Mouse (Mus musculus): ENCODE measurements around the gene Arhgap29.

Arhgap29 gene

GRCm38 (mm10) chr3:121952041-121952591 is at the start of gene Arhgap29:
Gene Arhgap29, plus strand, starts transcription at chr3:121952541.
- in situ Hi-C loops (cut with MboI), result no loop called here

- in situ Hi-C loops (cut with MboI), result no loop called here
These were observed 49.6 kb upstream of the Arhgap29 start for GRCm38 (mm10) chr3:121902729-121903128.

GRCm38 (mm10) chr3:121903286-121903685 is 49.1 kb upstream of the Arhgap29 start:
- in situ Hi-C loops (cut with MboI), result no loop called here

- in situ Hi-C loops (cut with MboI), result no loop called here
These were observed 48.6 kb upstream of the Arhgap29 start for GRCm38 (mm10) chr3:121903695-121904094.

- in situ Hi-C loops (cut with MboI), result no loop called here
These were observed 47.9 kb upstream of the Arhgap29 start for GRCm38 (mm10) chr3:121904476-121904875.

- in situ Hi-C loops (cut with MboI), result no loop called here
These were observed 45.7 kb upstream of the Arhgap29 start for GRCm38 (mm10) chr3:121906623-121907022.

- in situ Hi-C loops (cut with MboI), result no loop called here
These were observed 43.2 kb upstream of the Arhgap29 start for GRCm38 (mm10) chr3:121909155-121909554.

GRCm38 (mm10) chr3:121913476-121913875 is 38.9 kb upstream of the Arhgap29 start:
- in situ Hi-C loops (cut with MboI), result no loop called here

- in situ Hi-C loops (cut with MboI), result no loop called here
These were observed 37.7 kb upstream of the Arhgap29 start for GRCm38 (mm10) chr3:121914459-121915185.

GRCm38 (mm10) chr3:121915191-121915590 is 37.1 kb upstream of the Arhgap29 start:
- in situ Hi-C loops (cut with MboI), result no loop called here

GRCm38 (mm10) chr3:121916802-121917532 is 35.4 kb upstream of the Arhgap29 start:
- in situ Hi-C loops (cut with MboI), result no loop called here

GRCm38 (mm10) chr3:121917658-121918057 is 34.7 kb upstream of the Arhgap29 start:
- in situ Hi-C loops (cut with MboI), result no loop called here

- in situ Hi-C loops (cut with MboI), result no loop called here
These were observed 32.4 kb upstream of the Arhgap29 start for GRCm38 (mm10) chr3:121919961-121920360.

- in situ Hi-C loops (cut with MboI), result no loop called here
These were observed 31.6 kb upstream of the Arhgap29 start for GRCm38 (mm10) chr3:121920769-121921168.

- in situ Hi-C loops (cut with MboI), result no loop called here
These were observed 27.4 kb upstream of the Arhgap29 start for GRCm38 (mm10) chr3:121924768-121925486.

GRCm38 (mm10) chr3:121927601-121928000 is 24.7 kb upstream of the Arhgap29 start:
- in situ Hi-C loops (cut with MboI), result no loop called here

- in situ Hi-C loops (cut with MboI), result no loop called here
These were observed 19.5 kb upstream of the Arhgap29 start for GRCm38 (mm10) chr3:121932815-121933214.

- in situ Hi-C loops (cut with MboI), result no loop called here
These were observed 16.1 kb upstream of the Arhgap29 start for GRCm38 (mm10) chr3:121936241-121936640.

GRCm38 (mm10) chr3:121937036-121937435 is 15.3 kb upstream of the Arhgap29 start:
- in situ Hi-C loops (cut with MboI), result no loop called here

GRCm38 (mm10) chr3:121939658-121940057 is 12.7 kb upstream of the Arhgap29 start:
- in situ Hi-C loops (cut with MboI), result no loop called here

GRCm38 (mm10) chr3:121940094-121940889 is 12.0 kb upstream of the Arhgap29 start:
- in situ Hi-C loops (cut with MboI), result no loop called here

All from mature B cell (primary cell).